In the genomic region with DNA sequence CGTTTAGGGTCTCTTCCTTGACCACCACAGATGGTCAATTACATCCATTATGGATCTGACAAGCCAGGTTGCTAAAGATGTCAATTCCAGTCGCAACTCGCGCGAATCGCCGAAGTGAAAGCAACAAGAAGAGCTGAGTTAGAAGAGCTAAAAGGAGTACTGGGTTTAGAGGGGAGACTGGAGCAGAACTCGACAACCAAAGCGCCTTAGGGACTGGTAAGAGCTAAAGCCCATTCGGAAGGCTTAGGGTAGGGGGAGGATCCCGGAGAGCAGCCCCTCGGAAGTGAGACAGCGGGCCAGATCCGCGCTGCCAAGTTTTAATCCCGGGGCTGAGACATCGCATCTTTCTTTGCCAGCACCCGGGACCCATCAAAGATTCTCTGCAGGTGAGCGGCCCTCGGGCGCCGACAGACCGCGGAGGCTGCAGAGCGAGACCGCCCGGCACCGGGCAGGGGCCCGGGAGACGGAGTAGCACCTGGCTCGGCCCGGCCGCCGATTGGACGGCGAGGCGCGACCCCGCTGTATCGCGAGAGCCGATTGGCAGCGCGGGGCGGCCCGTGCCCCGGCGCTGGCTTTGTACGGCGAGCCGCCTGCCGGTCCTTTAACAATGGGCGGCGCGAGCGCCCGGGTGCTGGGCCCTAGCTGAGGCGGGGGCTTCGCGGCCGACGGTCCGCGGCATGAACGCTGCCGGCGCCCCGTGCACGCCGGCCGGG, we compare ENCODE assay signal across 8 mouse cellular contexts. TPM values are rescaled to one million over a fixed set of nuclear protein-coding genes. Genes with fewer than 3 reads are reported as not detected.
A peak's percentile ranks its signal among the peaks of the same experiment; 100 is the strongest.
DNase-seq lines count a peak whose midpoint lies in the region; ATAC-seq lines count a peak whose summit lies in the region.

A gene (plus strand): TSS at position 577 of the 713 bp plus-strand sequence.

- peak; percentile 99 for ATAC-seq in hindbrain, embryonic 16.5 days

- no peaks in the 10 kb centered on the region for H3K9me3 ChIP-seq in hindbrain, embryonic 16.5 days (ENCODE audit: control insufficient read depth, low read length)

- H3K4me3 ChIP-seq in hindbrain, embryonic 16.5 days (ENCODE audit: low read length) = peak within 1 kb of the TSS; percentile 85

- peak within 1 kb of the TSS; percentile 83 for H3K4me2 ChIP-seq in hindbrain, embryonic 16.5 days (ENCODE audit: low read length)

- H3K4me1 ChIP-seq in hindbrain, embryonic 16.5 days (ENCODE audit: control insufficient read depth, insufficient read depth, low read depth, low read length) = peaks cover 25% of the 10 kb centered on the region

- under 1% methylated on average over 71 of the region's 71 CpGs for WGBS in hindbrain, embryonic 16.5 days

- peak; percentile 93 for DNase-seq in ZHBTc4 (ENCODE audit: low read depth, low spot score)
- peak; percentile 92 to 96 for DNase-seq in cerebellum, postnatal 4 days (ENCODE audit: low spot score in 2 of 2)
- peak; percentile 92 for DNase-seq in gastrocnemius, adult 18-20 months (ENCODE audit: low spot score)
- DNase-seq in left cerebral cortex, adult 18-20 months (ENCODE audit: low spot score in 2 of 2) = peak; percentile 86 to 95
- peak; percentile 95 to 97 for DNase-seq in lung, postnatal 4 days
- peak; percentile 93 for DNase-seq in retina, postnatal 1 day
- peak; percentile 94 for DNase-seq in thymus, postnatal 4 days

- peak within 1 kb of the TSS; percentile 97 for H3K9ac ChIP-seq in hindbrain, embryonic 16.5 days (ENCODE audit: low read depth, low read length)

- no peaks in the 10 kb centered on the region for H3K36me3 ChIP-seq in hindbrain, embryonic 16.5 days (ENCODE audit: control insufficient read depth, insufficient read depth, low read length)

- peak within 1 kb of the TSS; percentile 93 for H3K27ac ChIP-seq in hindbrain, embryonic 16.5 days (ENCODE audit: low read depth, low read length)

- H3K27me3 ChIP-seq in hindbrain, embryonic 16.5 days (replicated peaks; ENCODE audit: control insufficient read depth, insufficient read depth, low read length) = no peaks in the 10 kb centered on the region

RNA-seq across cellular contexts. Expression of the gene that starts here (rescaled TPM):
- 1 to 10 TPM; 2.6 to 2.7 TPM for total RNA-seq in gastrocnemius, adult 18-20 months (2021)
- polyA plus RNA-seq in hindbrain, embryonic 16.5 days (2015; fragmentation: Nextera tagmentation; extraction: Ambion mirVana) = 11.9 and 15.2 TPM in 2 replicates
- 1 to 10 TPM; 7.0 to 8.1 TPM for total RNA-seq in left cerebral cortex, adult 18-20 months (2021)

Comparison
In these comparisons a context has a peak if more than half of its experiments do, and no peak if none do; other contexts are left out.
1. Peak in every context shown above with its lines: DNase-seq, ATAC-seq, H3K4me3 ChIP-seq and H3K27ac ChIP-seq.